Mouse (Mus musculus): ENCODE data around the gene Ap1s2. TPM values are rescaled to one million over a fixed set of nuclear protein-coding genes. Genes with fewer than 3 reads are reported as not detected.

The Ap1s2 gene
- polyA plus RNA-seq, 1 experiment from 2014 or later = 56.3 TPM

Other genes starting within 250 kb of the Ap1s2 start
- gene Rnf138rt1, start 147.7 kb upstream of the Ap1s2 start, polyA plus RNA-seq (2014; fragmentation: Nextera tagmentation; extraction: Ambion mirVana) = 0.42 and 0.50 TPM in 2 replicates
- gene Zrsr2, start 49.6 kb downstream of the Ap1s2 start, polyA plus RNA-seq (2014; fragmentation: Nextera tagmentation; extraction: Ambion mirVana) = 56.8 and 64.1 TPM in 2 replicates
- gene Car5b, start 119.0 kb downstream of the Ap1s2 start, polyA plus RNA-seq (2014; fragmentation: Nextera tagmentation; extraction: Ambion mirVana) = 0.23 and 0.46 TPM in 2 replicates
- 39.7 and 43.5 TPM in 2 replicates for gene Siah1b, start 167.5 kb downstream of the Ap1s2 start, polyA plus RNA-seq (2014; fragmentation: Nextera tagmentation; extraction: Ambion mirVana)
- gene Cltrn, start 179.8 kb downstream of the Ap1s2 start, polyA plus RNA-seq (2014; fragmentation: Nextera tagmentation; extraction: Ambion mirVana) = 0.43 and 1.0 TPM in 2 replicates
- gene Ace2, start 230.3 kb downstream of the Ap1s2 start, polyA plus RNA-seq (2014; fragmentation: Nextera tagmentation; extraction: Ambion mirVana) = 0.22 and 0.88 TPM in 2 replicates